Mouse (Mus musculus): ENCODE measurements around the gene Cep170b. TPM values are rescaled to one million over a fixed set of nuclear protein-coding genes. Genes with fewer than 3 reads are reported as not detected.
A peak's percentile ranks its signal among the peaks of the same experiment; 100 is the strongest.

Gene Cep170b
- polyA plus RNA-seq, 1 experiment from 2014 or later, result 16.2 TPM

GRCm38 (mm10) chr12:112746461-112746807, 26.2 kb downstream of the Cep170b start:
- 0 out of 2 replicates have a peak, but pooled peaks have one; percentile 8 for ATAC-seq (ENCODE audit: insufficient number of reproducible peaks, insufficient read depth, low FRiP score, low read depth)

GRCm38 (mm10) chr12:112746808-112747605, 26.8 kb downstream of the Cep170b start:
- Histone ChIP-seq H3K4me2 (replicated peaks; ENCODE audit: low read depth, low read length) (no peak overlapping the region), H3K9ac (replicated peaks; ENCODE audit: low read depth, low read length) (0 out of 2 replicates have a peak overlapping the region, but pooled peaks have one; percentile 7), H3K27ac (ENCODE audit: low read length) (no peak overlapping the region), H3K27me3 (ENCODE audit: control insufficient read depth, insufficient read depth, low read length) (no peaks in the 10 kb centered on the region), H3K4me1 (ENCODE audit: control insufficient read depth, insufficient read depth, low read length) (peaks cover 5% of the 10 kb centered on the region; the same call in 1 of the 2 replicates), H3K4me3 (ENCODE audit: low read depth, low read length) (no peak overlapping the region), H3K9me3 (ENCODE audit: control insufficient read depth, low read depth, low read length) (no peaks in the 10 kb centered on the region), H3K36me3 (ENCODE audit: control insufficient read depth, insufficient read depth, low read length) (peaks cover 12% of the 10 kb centered on the region)
- ATAC-seq (ENCODE audit: insufficient number of reproducible peaks, insufficient read depth, low FRiP score, low read depth), result 0 out of 2 replicates have a peak, but pooled peaks have one; percentile 10
- 28% methylated on average over 10 of the region's 10 CpGs for WGBS

More at GRCm38 (mm10) chr12:112746461-112746807, 26.2 kb downstream of the Cep170b start:
- H3K9me3 ChIP-seq (ENCODE audit: control insufficient read depth, low read depth, low read length), result no peaks in the 10 kb centered on the region
- peaks cover 12% of the 10 kb centered on the region for H3K36me3 ChIP-seq (ENCODE audit: control insufficient read depth, insufficient read depth, low read length)
- no peak overlapping the region for H3K4me3 ChIP-seq (ENCODE audit: low read depth, low read length)
- H3K27ac ChIP-seq (ENCODE audit: low read length), result no peak overlapping the region
- WGBS, result 75% methylated on average over 4 of the region's 4 CpGs
- H3K27me3 ChIP-seq (ENCODE audit: control insufficient read depth, insufficient read depth, low read length), result no peaks in the 10 kb centered on the region
- peaks cover 5% of the 10 kb centered on the region; the same call in 1 of the 2 replicates for H3K4me1 ChIP-seq (ENCODE audit: control insufficient read depth, insufficient read depth, low read length)
- no peak overlapping the region for H3K9ac ChIP-seq (replicated peaks; ENCODE audit: low read depth, low read length)
- H3K4me2 ChIP-seq (replicated peaks; ENCODE audit: low read depth, low read length), result no peak overlapping the region

GRCm38 (mm10) chr12:112747606-112747970, 27.3 kb downstream of the Cep170b start:
- ATAC-seq (ENCODE audit: insufficient number of reproducible peaks, insufficient read depth, low FRiP score, low read depth), result no peak
- Histone ChIP-seq H3K4me2 (replicated peaks; ENCODE audit: low read depth, low read length) (no peak overlapping the region), H3K4me3 (ENCODE audit: low read depth, low read length) (no peak overlapping the region), H3K27me3 (ENCODE audit: control insufficient read depth, insufficient read depth, low read length) (no peaks in the 10 kb centered on the region), H3K9ac (replicated peaks; ENCODE audit: low read depth, low read length) (no peak overlapping the region), H3K9me3 (ENCODE audit: control insufficient read depth, low read depth, low read length) (no peaks in the 10 kb centered on the region), H3K36me3 (ENCODE audit: control insufficient read depth, insufficient read depth, low read length) (peaks cover 12% of the 10 kb centered on the region), H3K4me1 (ENCODE audit: control insufficient read depth, insufficient read depth, low read length) (peaks cover 5% of the 10 kb centered on the region; the same call in 1 of the 2 replicates), H3K27ac (ENCODE audit: low read length) (no peak overlapping the region)
- WGBS, result 79% methylated on average over 8 of the region's 8 CpGs

- H3K36me3 ChIP-seq (ENCODE audit: control insufficient read depth, insufficient read depth, low read length), result no peaks in the 10 kb centered on the region
- ATAC-seq (ENCODE audit: insufficient number of reproducible peaks, insufficient read depth, low FRiP score, low read depth), result no peak
- H3K4me3 ChIP-seq (ENCODE audit: low read depth, low read length), result no peak overlapping the region
- H3K27me3 ChIP-seq (ENCODE audit: control insufficient read depth, insufficient read depth, low read length), result no peaks in the 10 kb centered on the region
- no peaks in the 10 kb centered on the region for H3K9me3 ChIP-seq (ENCODE audit: control insufficient read depth, low read depth, low read length)
- no peak overlapping the region for H3K27ac ChIP-seq (ENCODE audit: low read length)
- no peak overlapping the region for H3K4me2 ChIP-seq (replicated peaks; ENCODE audit: low read depth, low read length)
- H3K4me1 ChIP-seq (ENCODE audit: control insufficient read depth, insufficient read depth, low read length), result peaks cover 5% of the 10 kb centered on the region; the same call in 1 of the 2 replicates
- H3K9ac ChIP-seq (replicated peaks; ENCODE audit: low read depth, low read length), result no peak overlapping the region
- WGBS, result 80% methylated on average over 12 of the region's 12 CpGs
Measured at GRCm38 (mm10) chr12:112750976-112751375, 30.7 kb downstream of the Cep170b start.

- peaks cover under 1% of the 10 kb centered on the region; the same call in 1 of the 2 replicates for H3K4me1 ChIP-seq (ENCODE audit: control insufficient read depth, insufficient read depth, low read length)
- H3K4me2 ChIP-seq (replicated peaks; ENCODE audit: low read depth, low read length), result no peak overlapping the region
- H3K4me3 ChIP-seq (ENCODE audit: low read depth, low read length), result no peak overlapping the region
- no peak overlapping the region for H3K27ac ChIP-seq (ENCODE audit: low read length)
- H3K9ac ChIP-seq (replicated peaks; ENCODE audit: low read depth, low read length), result no peak overlapping the region
- no peaks in the 10 kb centered on the region for H3K36me3 ChIP-seq (ENCODE audit: control insufficient read depth, insufficient read depth, low read length)
- no peak for ATAC-seq (ENCODE audit: insufficient number of reproducible peaks, insufficient read depth, low FRiP score, low read depth)
- 49% methylated on average over 2 of the region's 2 CpGs for WGBS
- H3K27me3 ChIP-seq (ENCODE audit: control insufficient read depth, insufficient read depth, low read length), result no peaks in the 10 kb centered on the region
- H3K9me3 ChIP-seq (ENCODE audit: control insufficient read depth, low read depth, low read length), result no peaks in the 10 kb centered on the region
Measured at GRCm38 (mm10) chr12:112752399-112752798, 32.1 kb downstream of the Cep170b start.

- Histone ChIP-seq H3K4me1 (ENCODE audit: control insufficient read depth, insufficient read depth, low read length) (no peaks in the 10 kb centered on the region), H3K27me3 (ENCODE audit: control insufficient read depth, insufficient read depth, low read length) (no peaks in the 10 kb centered on the region), H3K36me3 (ENCODE audit: control insufficient read depth, insufficient read depth, low read length) (no peaks in the 10 kb centered on the region), H3K4me3 (ENCODE audit: low read depth, low read length) (no peak overlapping the region), H3K9me3 (ENCODE audit: control insufficient read depth, low read depth, low read length) (no peaks in the 10 kb centered on the region), H3K27ac (ENCODE audit: low read length) (no peak overlapping the region), H3K9ac (replicated peaks; ENCODE audit: low read depth, low read length) (no peak overlapping the region), H3K4me2 (replicated peaks; ENCODE audit: low read depth, low read length) (no peak overlapping the region)
- 62% methylated on average over 4 of the region's 4 CpGs for WGBS
- ATAC-seq (ENCODE audit: insufficient number of reproducible peaks, insufficient read depth, low FRiP score, low read depth), result no peak
Measured at GRCm38 (mm10) chr12:112755900-112756299, 35.6 kb downstream of the Cep170b start.

GRCm38 (mm10) chr12:112757896-112758295, 37.6 kb downstream of the Cep170b start:
- Histone ChIP-seq H3K4me3 (ENCODE audit: low read depth, low read length) (no peak overlapping the region), H3K4me2 (replicated peaks; ENCODE audit: low read depth, low read length) (no peak overlapping the region), H3K27ac (ENCODE audit: low read length) (no peak overlapping the region), H3K9me3 (ENCODE audit: control insufficient read depth, low read depth, low read length) (no peaks in the 10 kb centered on the region), H3K9ac (replicated peaks; ENCODE audit: low read depth, low read length) (no peak overlapping the region), H3K4me1 (ENCODE audit: control insufficient read depth, insufficient read depth, low read length) (no peaks in the 10 kb centered on the region), H3K36me3 (ENCODE audit: control insufficient read depth, insufficient read depth, low read length) (no peaks in the 10 kb centered on the region), H3K27me3 (ENCODE audit: control insufficient read depth, insufficient read depth, low read length) (no peaks in the 10 kb centered on the region)
- ATAC-seq (ENCODE audit: insufficient number of reproducible peaks, insufficient read depth, low FRiP score, low read depth), result no peak
- 85% methylated on average over 5 of the region's 5 CpGs for WGBS

- Histone ChIP-seq H3K4me3 (ENCODE audit: low read depth, low read length) (no peak overlapping the region), H3K9me3 (ENCODE audit: control insufficient read depth, low read depth, low read length) (no peaks in the 10 kb centered on the region), H3K27me3 (ENCODE audit: control insufficient read depth, insufficient read depth, low read length) (no peaks in the 10 kb centered on the region), H3K9ac (replicated peaks; ENCODE audit: low read depth, low read length) (no peak overlapping the region), H3K4me2 (replicated peaks; ENCODE audit: low read depth, low read length) (no peak overlapping the region), H3K27ac (ENCODE audit: low read length) (no peak overlapping the region), H3K36me3 (ENCODE audit: control insufficient read depth, insufficient read depth, low read length) (no peaks in the 10 kb centered on the region), H3K4me1 (ENCODE audit: control insufficient read depth, insufficient read depth, low read length) (no peaks in the 10 kb centered on the region)
- 93% methylated on average over 3 of the region's 3 CpGs for WGBS
- ATAC-seq (ENCODE audit: insufficient number of reproducible peaks, insufficient read depth, low FRiP score, low read depth), result no peak
Measured at GRCm38 (mm10) chr12:112759471-112759870, 39.2 kb downstream of the Cep170b start.
